Mouse (Mus musculus) retina, postnatal 1 day (tissue): ENCODE results near the gene Chml.

Experiments used
- DNase-seq: peaks from one replicate; pipeline ENCODE4 v3.0.0-alpha.2; 2012

The Chml gene

GRCm38 (mm10) chr1:175648615-175649014, 44.1 kb downstream of the Chml start:
- DNase-seq, result no peak

DNA sequence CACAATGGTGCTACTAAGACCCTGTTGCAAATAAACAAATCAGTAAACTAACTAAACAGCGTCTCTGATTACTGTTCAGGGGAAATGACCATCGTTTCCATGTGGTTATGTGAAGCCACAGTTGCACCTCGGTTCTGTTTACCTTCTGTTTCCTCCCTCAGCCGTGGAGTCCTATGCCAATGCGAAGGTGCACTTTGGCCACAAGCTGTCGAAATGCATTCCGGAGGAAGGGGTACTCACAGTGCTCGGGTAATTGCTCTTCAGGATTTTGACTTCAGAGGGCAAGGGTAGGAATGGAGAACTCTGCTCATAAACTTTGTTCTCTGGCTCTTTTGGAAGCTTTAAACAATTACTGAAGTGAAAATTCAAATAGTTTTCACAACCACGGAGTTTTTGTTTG, 45.7 kb downstream of the Chml start:
- DNase-seq, result no peak

DNA sequence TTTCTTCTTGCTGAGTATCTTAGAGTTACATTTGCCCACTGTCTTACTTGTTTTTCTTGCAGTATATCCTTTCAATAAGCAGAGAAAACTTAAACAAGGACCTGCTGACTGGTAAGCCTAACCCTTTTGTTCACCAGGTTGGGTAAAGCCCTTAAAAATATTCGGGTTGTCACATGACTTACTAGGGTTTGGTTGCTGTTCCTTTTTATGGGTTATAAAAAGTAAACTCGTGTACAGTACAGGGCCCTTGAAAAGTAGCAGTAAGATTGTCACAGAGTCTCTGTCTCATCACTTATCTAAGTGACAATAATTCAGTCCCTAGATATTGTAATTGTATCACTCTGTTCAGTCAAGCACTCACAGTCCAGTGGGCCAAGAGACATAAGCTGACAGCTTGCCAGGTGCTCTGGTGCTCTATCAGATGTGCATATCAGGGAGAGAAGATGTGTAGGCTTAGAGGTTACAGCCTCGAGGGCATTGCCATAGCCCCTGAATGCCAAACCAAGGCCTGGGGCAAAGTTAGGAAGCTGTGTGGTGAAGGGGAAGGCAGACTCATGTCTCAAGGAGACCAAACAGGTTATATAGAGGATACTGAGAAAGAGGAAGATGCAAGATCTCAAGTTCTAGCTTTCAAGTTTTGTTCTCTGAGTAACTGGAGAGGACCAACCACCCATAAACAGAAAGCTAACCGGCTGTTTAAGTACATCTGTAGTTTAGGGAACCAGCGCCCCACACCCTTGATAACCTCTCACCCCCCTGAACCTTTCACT, 49.0 kb downstream of the Chml start:
- DNase-seq, result no peak

DNA sequence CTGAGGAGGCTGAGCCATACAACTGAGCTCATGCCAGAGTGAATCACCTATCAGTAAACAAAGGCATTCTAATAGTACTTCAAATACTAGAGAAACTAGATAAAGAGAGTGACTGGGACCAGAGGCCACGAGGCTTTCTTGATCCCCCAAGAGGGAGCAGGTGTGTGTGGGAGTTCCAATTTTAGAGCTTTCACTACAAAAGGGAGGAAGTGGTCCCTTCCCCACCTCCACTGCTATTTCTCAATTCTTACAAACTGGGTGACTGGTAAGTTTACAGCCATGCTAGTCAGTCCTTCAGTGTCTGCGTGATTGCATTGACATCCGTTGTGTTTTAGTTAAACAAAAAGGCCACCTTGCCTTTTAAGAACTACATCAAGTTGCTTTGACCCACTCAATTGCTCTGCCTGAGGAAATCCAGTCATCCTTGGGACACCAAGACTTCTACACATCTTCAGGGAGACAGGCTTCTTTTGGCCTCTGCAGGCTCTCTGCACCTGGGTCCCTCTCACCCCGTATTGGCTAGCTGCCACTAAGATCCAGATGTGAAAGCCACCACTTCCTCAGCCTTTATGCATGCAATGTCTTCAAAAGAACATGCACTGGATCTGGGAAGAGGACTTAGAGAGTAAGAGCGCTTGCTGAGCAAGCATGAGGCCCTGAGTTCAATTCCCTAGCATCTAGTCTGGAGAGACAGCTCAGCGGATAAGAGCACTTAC, 52.1 kb downstream of the Chml start:
- no peak for DNase-seq

GRCm38 (mm10) chr1:175639072-175639471, 53.6 kb downstream of the Chml start:
- no peak for DNase-seq

GRCm38 (mm10) chr1:175637677-175638076, 55.0 kb downstream of the Chml start:
- no peak for DNase-seq

DNA sequence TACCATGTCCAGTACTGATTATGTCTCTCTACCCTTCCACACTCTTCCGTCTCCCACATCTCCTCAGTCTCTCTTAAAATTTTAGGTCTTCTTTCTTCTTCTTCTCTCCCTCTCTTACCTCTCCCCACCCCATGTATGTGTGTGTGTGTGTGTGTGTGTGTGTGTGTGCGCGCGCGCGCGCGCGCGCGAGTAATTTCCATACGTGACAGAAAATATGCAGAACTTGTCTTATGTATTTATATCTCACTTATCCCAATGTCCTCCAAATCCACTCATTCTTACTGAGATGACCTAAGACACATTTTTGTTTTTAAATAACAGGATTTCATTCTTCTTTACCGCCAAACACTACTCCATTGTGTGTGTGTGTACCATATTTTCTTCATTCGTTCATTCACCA, 60.2 kb downstream of the Chml start:
- DNase-seq, result no peak
